Mouse (Mus musculus): Measurements from ENCODE around the gene Atmin.
A peak's percentile ranks its signal among the peaks of the same experiment; 100 is the strongest.

The Atmin gene

DNA sequence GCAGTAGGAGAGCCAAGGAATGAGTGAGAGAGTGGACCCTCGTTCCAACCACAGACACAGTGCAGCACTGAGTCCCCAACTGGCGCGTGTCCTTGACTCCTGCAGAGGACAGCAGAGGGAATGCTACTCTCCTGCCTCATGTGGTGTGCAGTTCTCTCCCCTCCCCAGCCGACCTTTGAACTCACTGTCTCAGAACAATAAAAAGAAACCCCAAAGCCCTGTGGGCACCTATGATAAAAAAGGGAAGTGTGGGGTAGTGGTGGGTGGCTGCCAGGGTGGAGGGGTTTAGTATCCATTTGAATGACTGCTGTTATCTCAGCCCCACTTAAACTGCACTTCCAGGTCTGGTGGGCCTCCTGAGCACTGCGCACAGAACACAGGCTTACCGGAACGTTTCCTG is 4.4 kb downstream of the Atmin start:
- no peak for DNase-seq (ENCODE audit: low read depth in 2 of 2, low spot score in 2 of 2)

DNA sequence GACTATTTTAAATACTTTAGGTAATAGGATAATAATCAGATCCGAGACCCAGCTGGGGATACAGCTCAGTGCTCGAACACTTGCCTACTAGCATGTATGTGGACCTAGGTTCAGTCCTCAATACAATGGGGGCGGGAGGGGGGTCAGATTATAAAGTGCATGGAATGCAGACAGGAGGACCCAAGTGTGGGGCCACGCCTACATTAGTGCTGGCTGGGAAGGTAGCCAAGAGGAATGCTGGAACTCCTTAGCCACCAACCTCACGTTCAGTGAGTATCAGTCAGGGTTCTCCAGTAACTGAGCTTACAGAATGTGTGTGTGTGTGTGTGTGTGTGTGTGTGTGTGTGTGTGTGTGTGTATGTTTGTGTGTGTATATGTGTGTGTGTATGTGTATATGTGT is 8.2 kb downstream of the Atmin start:
- no peak for DNase-seq (ENCODE audit: low read depth in 2 of 2, low spot score in 2 of 2)

DNA sequence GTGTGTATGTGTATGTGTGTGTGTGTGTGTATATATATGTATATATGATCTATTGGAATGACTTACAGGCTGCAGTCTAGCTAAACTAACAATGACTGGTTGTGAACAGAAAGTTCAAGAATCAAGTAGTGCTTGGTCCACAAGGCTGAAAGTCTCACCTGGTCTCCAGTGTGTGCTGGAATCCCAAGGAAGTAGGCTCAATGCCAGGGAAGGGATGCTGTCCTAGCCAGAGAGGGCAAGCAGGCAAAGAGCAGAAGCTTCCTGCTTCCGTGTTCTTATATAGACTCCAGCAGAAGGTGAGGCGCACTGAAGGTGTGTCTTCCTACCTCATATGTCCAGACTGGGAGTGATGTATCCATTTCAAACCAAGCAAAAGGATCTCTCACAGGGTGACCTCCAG is 8.6 kb downstream of the Atmin start:
- no peak for DNase-seq (ENCODE audit: low read depth in 2 of 2, low spot score in 2 of 2)

DNA sequence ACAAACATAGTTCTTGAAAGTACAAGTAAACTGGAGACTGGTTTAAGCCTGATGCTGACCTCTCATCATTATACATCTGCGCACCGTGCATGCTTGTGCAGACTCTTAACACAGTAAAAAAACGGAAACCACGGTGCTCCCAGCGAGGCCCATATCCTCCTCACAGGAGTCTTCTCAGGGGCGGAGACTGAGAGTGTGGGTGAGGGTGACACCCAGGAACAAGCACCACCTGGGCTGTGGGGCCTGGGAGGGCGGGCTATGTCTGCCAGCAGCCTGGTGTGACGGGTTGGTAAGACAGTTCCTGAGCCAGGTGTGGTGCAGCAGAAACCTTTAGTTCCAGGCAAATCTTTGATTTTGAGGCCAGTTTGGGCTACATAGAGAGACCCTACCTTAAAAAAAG is 9.2 kb downstream of the Atmin start:
- DNase-seq (ENCODE audit: low read depth in 2 of 2, low spot score in 2 of 2): peak; percentile 3 to 5

DNA sequence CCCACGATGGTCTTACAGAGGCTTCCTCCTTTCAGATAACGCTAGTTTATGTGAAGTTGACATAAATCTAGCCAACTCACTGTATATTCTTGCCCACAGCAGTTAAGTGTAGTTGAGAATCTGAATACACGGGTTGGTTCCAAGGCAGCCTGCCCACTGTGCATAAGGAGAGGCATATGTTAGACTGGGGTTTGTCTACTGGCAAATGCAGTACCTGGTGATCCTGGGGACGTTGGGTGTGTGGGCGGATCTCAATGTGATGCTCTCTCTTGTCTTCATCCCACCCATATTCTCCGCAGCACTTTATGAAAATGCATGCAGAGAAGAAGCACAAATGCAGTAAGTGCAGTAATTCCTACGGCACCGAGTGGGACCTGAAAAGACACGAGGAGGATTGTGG is 11.2 kb downstream of the Atmin start:
- DNase-seq (ENCODE audit: low read depth in 2 of 2, low spot score in 2 of 2): no peak

DNA sequence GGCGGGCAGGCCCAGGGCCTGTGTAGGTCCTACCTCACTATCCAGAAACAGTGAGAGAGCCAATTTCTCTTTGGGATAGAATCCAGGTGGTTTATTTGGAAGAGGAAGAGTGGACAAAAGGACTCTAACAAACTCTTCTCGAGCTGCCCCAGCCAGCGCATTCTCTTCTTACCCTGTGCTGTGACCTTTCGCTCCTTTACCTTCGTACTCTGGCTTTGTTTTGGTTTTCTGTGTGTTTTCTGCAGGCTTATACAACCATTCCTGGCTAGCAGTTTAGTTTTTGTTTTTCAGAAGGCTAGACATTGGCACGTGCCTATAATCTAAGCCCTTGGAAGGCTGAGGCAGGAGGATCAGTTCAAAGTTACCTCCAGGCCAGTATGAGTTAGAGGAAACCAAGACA is 26.3 kb downstream of the Atmin start:
- no peak for DNase-seq (ENCODE audit: low read depth in 2 of 2, low spot score in 2 of 2)

DNA sequence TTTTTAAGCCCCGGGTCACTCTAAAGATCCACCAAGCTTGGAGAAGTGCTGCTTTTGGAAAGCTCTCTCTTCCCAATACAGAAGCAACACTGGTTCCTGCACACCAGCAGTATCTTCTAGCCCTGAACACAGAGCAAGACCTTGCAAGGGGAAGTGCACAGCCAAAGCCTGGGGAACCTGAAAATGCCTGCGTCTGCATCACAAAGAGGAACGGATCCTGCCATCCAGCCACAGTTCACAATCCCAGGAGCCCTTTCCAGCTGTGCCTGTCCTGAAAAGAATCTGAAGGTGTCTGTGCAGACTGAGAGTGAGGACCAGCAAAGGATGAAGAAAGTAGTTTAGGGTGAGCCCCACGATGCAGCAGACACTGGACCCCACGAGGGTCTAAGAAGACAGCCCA is 31.9 kb downstream of the Atmin start:
- no peak for DNase-seq (ENCODE audit: low read depth in 2 of 2, low spot score in 2 of 2)

DNA sequence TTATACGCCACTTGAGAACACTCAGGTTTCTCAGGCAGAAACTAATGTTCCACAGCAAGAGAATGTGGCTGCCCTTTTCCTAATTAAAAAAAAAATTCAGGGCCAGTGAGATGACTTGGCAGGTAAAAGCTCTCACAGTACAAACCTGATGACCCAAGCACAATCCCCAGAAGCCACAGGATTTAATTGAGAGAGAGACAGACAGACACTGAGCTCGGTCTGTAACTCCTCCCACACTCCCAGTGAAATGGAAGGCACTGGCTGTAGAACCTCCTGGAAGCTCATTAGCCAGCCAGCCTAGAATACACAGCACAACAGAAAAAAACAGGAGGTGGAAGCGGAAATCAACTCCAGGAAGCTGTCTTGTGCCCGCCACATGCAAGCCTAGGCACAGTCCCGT is 32.4 kb downstream of the Atmin start:
- no peak for DNase-seq (ENCODE audit: low read depth in 2 of 2, low spot score in 2 of 2)

DNA sequence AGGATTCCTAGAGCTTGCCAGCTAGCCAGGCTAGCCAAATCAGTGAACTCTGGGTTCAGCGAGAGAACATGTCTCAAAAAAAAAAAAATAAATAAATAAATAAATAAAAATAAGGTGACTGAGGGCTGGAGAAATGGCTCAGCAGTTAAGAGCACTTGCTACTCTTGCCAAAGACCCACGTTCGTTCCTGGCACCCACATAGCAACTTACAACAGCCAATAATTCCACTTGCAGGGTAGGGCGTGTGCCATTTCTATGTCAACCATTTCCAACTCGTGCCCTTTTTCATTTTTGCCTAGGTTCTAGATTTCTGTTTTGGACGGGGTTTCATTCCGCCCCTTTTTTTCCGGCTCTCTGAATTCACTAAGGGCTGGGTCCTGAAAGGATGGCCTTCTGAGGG is 34.9 kb downstream of the Atmin start:
- no peak for DNase-seq (ENCODE audit: low read depth in 2 of 2, low spot score in 2 of 2)

DNA sequence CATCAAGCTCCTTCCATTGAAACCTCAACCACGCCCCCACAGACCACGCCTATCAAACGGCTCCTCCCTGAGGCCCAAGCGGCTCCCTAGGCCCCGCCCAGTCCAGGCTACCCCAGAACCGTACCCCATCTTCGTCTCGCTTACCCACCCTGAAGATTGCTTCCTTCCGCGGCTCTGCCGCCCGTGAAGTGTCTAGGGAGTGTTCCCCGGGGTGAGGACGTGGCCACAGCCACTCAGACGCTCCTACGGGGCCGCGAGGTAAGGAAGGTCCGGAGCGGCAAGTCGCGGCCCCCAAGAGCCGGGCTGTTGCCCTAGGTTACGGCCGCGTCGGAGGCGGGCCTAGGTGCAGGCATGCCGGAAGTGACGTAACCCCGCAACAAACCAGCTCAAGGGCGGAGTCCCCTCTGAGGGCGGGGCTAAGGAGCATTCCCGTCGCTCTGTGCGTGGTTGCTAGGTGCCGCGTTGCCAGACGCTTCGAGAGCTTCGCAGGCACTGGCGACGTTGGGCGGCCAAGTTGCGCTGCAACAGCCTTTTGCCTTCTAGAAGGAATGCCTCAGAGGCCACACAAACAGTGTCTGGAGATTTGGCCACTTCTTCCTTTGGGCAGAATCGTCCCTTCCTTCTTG is 35.6 kb downstream of the Atmin start, which contains the start of gene 1700030J22Rik:
1700030J22Rik (minus strand) TSS at position 329 of the 626 bp plus-strand sequence.
- peak; percentile 96 to 98 for DNase-seq (ENCODE audit: low read depth in 2 of 2, low spot score in 2 of 2)

DNA sequence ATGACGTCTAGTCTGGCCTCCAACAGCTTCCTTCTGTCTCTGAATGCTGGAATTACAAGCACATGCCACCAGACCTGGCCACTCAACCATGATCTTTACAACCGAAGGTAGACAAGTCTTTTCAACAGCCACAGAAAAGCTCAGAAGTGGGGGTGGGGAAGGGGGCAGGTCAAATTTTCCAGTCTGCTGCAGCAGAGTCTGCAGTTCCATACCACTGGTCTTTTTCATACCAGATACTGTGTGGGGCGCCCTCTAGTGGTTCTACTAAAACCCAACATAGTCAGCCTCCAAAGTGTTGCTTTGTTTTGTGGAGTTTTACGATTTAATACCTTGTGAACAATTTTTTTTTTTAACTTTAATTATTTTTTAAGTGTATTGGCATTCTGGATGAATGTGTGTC is 36.9 kb downstream of the Atmin start:
- DNase-seq (ENCODE audit: low read depth in 2 of 2, low spot score in 2 of 2): peak; percentile 49 to 62

DNA sequence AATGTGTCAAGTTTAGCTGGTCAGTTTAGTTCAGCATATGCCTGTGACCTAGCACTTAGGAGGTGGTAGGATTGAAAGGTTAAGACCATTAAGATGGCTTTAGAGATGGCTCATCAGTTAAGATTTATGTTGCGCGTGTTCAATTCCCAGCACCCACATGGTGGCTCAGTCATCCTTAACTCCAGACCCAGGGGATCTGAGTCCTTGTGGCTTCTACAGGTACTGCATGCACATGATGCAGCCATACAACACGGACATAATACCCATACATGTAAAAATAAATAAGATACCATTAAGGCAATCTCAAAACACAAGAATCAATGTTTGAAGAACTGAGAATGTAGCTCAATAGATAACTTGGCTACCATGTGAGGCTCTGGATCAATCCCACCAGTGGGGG is 46.6 kb downstream of the Atmin start:
- no peak for DNase-seq (ENCODE audit: low read depth in 2 of 2, low spot score in 2 of 2)

DNA sequence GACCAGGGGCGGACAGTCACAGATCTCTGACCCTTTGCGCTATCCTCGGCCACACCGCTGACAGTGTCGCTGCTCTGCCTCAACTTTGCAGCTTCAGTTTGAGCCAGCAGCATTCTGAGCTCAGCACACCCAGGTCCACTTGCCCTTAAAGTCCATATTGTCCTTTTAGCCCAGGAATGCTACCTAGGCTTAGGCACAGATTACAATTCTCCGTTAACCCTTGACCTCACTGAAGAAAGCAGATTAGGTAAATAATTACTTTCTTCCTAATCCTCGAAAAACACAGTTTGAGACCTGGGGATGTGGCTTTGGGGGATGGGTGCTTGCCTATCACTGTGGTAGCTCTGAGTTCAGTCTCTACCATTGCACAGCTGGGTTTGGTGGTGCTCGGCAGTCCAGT is 48.0 kb downstream of the Atmin start:
- DNase-seq (ENCODE audit: low read depth in 2 of 2, low spot score in 2 of 2): no peak

DNA sequence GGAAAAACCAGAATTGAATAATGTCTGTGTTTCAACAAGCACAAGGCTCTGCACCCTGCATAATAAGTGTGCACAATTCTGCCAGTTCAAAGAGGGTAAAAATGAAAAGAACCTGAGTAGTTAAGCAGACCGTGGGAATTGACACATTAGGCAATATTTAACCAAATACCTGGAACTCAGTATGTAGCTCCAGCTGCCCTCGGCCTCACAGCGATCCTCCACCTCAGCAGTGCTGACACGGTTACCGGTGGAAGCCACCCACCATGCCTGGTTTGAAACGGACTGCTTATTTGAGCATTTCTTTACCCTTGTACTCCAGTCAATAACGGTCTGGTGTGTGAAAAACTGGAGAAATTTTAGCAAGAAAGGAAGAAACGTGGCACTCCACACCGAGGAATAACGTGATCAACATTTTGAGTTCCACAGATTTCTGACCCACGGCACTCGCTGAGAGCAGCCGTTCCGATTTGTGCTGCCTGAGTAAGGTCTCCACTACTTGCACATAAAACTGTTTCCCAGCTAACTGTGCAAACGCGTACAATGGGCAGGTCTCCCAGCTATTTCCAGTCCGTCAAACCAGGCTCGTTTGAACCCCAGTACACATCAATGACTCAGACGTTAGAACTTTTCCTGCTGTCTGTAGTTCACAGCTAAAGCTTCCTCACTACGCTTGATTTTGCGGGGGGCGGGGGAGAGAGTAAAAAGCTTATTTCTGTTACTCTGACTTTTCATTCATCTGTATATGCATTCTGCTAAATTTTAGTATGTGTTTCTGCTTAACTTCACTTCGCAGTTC is 49.2 kb downstream of the Atmin start:
- peak in 1 of 2 experiments; percentile 20 for DNase-seq (ENCODE audit: low read depth in 2 of 2, low spot score in 2 of 2)

DNA sequence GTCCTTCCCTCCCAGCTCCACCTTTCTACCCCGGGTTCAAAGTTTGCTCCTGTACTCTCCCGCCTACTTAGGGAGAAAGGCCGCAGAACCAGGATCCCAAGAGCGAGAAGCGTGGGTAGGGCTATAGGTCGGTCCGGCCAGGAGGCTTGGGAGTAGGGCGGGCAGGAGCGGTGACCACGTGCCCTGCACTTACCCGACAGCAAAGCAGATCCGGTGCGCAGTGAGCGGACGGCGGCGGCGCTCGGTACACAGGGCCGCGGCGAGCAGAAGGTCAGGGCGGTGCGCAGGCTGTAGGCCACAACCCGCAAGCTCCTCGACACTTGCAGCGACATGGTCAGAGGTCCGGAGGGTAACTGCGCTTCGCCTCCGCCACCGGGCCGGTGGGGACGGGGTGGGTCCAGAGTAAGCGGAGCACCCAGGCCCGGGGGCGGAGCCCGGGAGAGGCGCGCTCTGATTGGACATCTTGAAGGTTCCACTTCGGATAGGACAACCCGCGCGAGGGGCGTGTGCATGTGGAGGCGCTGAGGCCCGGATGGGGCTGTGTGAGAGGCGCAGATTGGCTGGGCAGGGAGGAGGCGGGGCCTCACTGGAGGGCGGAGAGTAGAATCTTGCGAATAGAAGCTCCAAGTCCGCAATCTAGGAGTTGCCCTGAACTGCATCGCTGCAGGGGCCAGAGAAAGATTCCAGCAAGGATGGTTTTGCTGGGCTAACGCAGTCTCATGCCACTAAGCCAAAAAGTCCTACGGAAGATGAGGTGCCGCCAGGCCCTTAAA is 50.1 kb downstream of the Atmin start, which contains the start of gene Gcsh:
Gcsh (minus strand) TSS at position 443 of the 773 bp plus-strand sequence.
- peak; percentile 93 to 96 for DNase-seq (ENCODE audit: low read depth in 2 of 2, low spot score in 2 of 2)

DNA sequence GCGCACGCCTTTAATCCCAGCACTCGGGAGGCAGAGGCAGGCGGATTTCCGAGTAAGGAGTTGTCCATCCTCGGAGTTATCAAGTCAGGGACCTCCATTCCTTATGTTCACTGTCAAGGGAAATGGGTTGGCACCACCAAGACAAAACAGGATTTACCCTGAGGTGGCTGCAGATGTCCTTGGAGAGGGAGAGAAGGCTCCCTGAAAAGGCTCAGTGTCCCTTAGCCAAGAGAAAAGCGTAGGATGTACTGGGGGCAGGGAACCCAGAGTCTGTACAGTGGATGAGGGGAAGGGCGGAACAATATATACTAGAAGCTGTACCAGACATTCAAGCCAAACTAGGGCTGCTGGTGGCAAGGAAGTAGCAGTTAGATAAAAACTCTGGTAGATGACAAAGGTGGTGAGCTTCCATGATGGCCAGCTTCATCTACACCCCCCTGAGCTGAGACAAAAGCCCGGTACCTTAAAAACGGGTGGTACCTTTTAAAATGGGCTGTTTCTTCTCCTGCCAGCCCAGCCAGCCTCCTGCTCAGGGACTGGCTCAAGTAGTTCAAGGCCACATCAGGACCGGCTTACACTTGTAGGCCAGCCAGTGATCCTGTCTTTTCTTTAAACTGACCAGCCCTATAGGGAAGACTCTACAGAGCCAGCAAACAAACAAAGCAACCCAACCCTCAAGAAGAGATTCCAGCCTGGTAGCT is 51.0 kb downstream of the Atmin start:
- no peak for DNase-seq (ENCODE audit: low read depth in 2 of 2, low spot score in 2 of 2)
